Mouse (Mus musculus): ENCODE data around the gene Hrh3. TPM values are rescaled to one million over a fixed set of nuclear protein-coding genes. Genes with fewer than 3 reads are reported as not detected.
A peak's percentile ranks its signal among the peaks of the same experiment; 100 is the strongest.

Gene Hrh3
- total RNA-seq (2022) = under 1 TPM in 1 of 4 experiments, not detected in 3; 0.22 TPM

- DNase-seq (ENCODE audit: low spot score) = peak; percentile 34
Observed at GRCm38 (mm10) chr2:180103978-180104658, at the start of gene Hrh3. Gene Hrh3 (minus strand): TSS chr2:180104488.

DNA sequence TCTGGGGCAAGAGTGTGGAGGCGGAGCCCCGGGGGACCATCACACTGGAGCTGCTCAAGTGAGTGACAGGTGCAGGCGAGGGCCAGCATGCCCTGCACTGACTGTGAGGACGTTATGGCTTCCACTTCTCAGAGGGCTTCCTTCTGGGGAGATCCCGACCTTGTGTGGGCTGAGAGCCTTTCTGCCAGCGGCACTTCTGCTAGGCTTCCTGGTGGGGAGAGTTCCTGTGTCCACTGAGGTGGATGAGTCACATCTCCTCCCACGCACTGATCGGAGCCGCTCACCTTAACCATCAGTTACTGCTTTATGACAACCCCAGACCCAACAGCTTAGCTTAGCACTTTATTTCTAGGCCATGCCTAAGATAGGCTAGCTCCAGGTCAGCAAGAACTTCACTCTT, 44.3 kb upstream of the Hrh3 start:
- no peak for DNase-seq (ENCODE audit: low spot score)

DNA sequence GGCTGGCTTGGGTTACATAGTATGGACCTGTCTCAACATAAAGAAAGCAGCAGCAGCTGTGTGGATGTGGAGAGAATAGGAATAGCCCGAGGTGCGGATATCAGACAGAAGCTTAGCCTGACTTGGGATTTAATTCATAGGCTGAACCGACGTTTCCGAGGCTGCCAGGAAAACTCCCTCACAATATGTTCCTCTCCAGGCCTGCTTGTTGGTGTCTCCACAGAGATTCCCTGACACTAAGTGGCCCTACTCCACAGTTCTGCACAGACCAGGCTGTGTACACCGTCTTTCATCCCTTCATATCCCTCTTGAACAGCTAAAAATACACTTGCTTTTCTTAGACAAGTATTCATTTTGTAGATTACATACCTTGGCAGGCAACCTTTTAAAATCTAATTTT, 43.1 kb upstream of the Hrh3 start:
- no peak for DNase-seq (ENCODE audit: low spot score)

DNA sequence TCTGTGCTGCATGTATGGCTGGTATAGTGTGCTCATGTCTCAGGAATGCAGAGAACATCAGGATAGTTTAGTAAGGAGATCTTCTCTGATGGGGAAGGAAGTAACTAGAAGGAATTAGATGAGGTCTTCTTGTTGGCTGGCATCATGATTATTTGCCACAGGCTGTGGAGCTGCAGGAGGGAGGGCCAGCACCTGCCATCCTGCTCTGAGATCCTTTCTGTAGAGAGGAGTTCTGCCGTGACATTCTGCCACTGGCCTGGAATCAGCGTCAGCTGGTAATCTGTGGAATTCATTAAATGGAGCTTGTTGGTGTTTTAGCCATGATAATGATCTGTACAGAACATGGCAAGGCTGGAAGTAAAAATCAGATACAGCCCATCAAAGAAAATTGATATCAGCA, 41.8 kb upstream of the Hrh3 start:
- DNase-seq (ENCODE audit: low spot score) = no peak

GRCm38 (mm10) chr2:180135414-180135813, 31.1 kb upstream of the Hrh3 start:
- DNase-seq (ENCODE audit: low spot score) = no peak

DNA sequence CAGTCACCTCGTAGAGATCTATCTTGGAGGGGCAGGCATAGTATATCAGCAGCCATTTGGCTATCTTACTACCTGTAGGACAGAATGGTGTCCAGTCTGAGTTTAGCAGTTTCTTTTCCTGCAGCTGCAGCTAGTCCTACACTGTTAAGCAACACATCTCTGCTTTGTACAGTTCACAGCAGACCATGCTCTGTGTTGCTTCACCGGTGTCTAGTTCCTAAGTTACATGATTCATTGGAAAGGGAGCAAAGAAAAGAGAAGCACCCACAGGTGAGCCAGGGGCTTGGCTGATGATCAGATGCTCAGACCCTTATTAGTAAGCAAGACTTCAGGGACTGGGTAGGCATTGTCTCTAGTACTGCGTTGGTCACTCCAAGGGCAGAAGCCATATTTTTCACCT, 29.6 kb upstream of the Hrh3 start:
- DNase-seq (ENCODE audit: low spot score) = no peak

- DNase-seq (ENCODE audit: low spot score) = no peak
Observed at GRCm38 (mm10) chr2:180133231-180133630, 28.9 kb upstream of the Hrh3 start.

DNA sequence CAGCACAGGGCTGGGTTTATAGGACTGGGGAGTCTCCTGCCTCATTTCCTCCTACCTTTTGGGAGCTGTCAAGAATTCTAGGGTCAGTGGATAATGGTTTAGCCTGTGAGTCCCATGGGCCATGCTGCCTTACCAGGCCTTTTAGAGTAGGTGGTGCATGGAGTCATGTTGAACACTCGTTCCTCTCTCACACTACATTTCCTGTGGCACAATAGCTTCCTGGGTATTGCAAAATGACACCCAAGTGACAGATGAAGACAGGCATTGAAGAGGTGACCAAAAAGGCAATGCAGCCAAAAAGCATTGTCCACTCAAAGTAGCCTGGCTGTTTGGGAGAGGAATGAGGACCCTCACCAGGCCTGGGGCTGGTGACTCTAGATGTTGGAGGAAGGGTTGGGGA, 23.4 kb upstream of the Hrh3 start:
- DNase-seq (ENCODE audit: low spot score) = no peak

DNA sequence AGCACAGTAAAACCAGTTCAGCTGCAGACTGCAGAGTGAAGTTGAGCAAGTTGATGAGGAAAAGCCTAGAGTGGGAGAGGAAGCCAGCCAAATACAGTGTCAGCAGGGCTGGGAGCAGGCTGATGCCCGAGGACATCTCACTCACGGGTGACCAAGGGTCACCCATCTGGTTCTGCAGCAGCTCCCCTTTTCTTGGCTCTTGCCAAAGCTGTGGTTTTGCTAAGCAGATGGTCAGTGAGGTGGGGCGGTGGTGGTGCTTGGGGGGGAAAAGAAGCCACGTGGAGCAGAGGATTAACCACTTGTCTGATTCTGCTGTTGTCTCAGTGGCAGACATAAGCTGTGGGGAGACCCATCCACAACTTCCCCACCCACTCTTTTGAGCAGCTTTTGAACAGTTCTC, 21.9 kb upstream of the Hrh3 start:
- peak; percentile 44 for DNase-seq (ENCODE audit: low spot score)

DNA sequence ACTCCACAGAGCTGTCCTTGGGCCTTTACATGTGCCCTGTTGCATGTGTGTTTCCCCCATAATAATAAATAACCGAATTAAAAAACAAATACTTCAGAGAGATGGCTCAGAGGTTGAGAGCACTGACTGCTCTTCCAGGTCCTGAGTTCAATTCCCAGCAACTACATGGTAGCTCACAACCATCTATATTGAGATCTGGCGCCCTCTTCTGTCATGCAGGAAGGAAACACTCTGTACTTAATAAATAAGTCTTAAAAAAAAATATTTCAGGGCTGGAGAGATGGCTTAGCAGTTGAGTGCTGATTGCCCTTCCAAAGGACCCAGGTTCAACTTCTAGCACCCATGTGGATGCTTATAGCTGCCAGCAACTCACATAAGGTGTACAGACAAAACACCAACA, 19.9 kb upstream of the Hrh3 start:
- DNase-seq (ENCODE audit: low spot score) = no peak

DNA sequence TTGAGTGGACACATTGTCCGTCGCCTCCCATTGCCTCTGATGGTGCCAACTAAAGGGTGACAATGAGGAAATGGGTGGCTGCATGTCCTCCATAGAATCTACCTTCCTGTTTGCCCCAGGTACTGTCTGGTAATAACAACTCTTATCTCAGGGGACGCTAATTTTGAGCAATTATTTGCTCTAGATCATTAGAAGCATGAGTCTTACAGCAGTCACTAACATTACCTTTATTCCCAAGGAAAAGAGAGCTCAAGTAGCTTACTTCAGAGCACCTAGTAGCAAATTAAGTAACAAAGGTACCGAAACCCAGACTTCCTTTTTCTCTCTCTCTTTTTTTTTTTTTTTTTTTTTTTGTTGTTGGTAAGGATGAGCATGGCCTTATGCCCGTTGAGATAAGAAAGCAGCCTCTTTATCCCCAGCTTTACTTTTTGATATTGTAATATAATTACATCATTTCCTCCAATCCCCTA, 16.0 kb upstream of the Hrh3 start:
- no peak for DNase-seq (ENCODE audit: low spot score)

GRCm38 (mm10) chr2:180119439-180120291, 15.4 kb upstream of the Hrh3 start:
- no peak for DNase-seq (ENCODE audit: low spot score)

DNA sequence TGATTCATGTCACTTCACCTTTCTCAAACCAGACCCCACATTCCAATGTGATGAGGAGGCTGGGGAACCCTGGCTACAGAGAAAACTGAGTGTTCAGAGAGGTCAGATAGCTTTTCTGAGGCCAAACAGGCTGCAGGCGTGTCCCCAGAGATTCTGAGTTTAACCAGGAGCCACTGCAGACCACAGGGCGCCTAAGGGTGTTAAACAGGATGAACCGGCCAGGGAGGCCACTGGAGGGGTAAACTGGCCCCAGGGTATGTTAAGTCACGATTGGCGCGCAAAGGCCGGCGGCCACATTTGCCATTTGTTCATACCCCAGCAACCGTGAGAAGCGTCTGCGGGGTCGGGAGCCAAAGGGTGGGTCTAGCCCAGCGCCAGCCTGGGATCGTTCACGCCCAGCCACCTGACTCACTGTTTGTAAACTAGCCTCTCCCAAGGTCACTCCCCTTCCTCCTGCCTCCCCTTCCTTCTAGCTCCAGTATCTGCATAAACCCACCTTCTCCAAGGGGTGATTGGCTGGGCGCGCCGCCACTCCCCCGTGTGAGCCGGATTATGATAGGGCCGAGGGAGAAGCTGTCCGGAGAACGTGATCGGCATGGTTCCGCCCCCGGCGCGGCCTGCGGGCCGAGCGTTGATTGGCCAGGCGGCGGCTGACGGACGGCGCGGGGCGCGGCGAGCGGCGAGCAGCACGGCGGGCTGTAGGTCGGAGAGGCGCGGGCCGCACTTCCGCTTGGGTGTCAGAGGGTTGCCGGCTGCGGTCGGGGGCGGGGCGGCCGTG, 14.6 kb upstream of the Hrh3 start, which contains the start of gene Osbpl2:
Gene Osbpl2, plus strand, starts transcription at position 646 of the 778 bp plus-strand sequence.
- peak; percentile 100 for DNase-seq (ENCODE audit: low spot score)

GRCm38 (mm10) chr2:180117485-180118194, 13.4 kb upstream of the Hrh3 start:
- DNase-seq (ENCODE audit: low spot score) = no peak

DNA sequence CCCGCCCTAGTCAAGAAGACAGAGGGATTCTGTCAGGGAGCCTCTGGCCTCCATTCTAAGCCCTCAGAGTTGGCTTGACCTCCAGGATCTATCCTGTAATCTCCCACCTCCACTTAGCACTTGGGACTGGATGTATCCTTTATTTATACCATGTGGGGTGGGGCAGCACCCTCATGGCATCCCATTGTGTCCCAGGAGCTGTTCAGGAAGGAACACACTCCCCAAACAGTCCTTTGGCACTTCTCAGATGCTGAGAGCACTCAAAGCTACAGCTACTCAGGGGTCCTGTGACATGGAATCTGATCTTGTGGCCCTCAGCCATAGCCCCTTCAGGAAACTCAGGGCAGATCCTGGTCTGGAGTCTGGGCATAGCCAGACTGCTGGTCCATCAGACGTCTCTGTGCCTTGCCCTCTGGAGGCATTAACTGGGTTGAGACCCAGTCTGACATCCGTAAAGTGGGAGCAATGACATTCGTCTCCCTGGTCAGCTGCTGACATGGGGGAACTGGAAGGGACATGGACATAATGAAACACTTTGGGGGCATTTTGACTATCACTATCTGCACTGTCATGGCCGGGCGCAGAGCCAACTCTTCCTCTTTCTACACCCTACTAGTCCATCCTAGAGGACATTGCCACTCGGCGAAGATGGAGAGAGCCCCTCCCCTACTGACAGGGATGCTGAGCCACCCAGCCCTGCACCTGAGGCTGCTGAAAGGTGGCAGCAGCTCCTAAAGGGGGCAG, 12.6 kb upstream of the Hrh3 start:
- no peak for DNase-seq (ENCODE audit: low spot score)

DNA sequence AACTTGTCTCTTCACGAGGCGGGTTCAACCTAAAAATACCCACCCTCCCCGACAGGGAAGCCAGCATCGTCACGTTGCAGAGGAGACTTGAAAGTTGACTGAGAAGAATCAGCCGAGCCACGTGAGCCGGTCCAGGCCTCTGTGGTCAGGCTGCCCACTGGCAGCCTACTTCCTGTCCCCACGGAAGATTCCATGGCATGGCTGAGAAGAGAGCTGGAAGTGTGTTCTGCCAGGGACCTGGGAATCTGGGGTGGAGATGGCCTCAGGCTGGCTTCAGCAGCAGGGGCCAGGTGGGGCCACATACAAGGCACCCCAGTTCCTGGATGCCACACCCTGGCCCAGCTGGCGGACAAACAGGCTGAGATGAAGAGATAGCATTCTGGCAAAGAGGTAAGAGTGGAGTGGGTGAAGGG, 11.8 kb upstream of the Hrh3 start:
- DNase-seq (ENCODE audit: low spot score) = peak; percentile 47

- no peak for DNase-seq (ENCODE audit: low spot score)
Observed at GRCm38 (mm10) chr2:180115279-180115678, 11.0 kb upstream of the Hrh3 start.

GRCm38 (mm10) chr2:180113909-180114890, 9.9 kb upstream of the Hrh3 start:
- DNase-seq (ENCODE audit: low spot score) = peak; percentile 71

DNA sequence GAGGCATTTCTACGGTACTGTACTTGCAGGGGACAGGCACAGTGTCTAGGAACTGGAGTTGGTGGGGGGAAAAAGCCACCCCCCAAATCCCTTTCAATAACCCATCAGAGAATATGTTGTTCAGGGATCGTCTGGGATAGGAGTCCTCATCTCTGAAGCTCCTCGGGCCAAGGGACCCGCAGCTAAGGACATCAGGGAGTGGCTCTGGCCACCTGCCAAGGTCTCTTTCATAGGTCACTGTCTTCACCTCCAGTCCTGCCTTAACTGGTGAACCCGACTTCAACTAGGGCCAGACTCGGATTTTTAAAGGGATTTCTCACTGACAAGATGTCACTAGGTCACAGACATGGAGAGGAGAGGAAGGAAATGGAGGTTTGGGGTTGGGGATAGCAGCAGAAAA, 4.0 kb upstream of the Hrh3 start:
- DNase-seq (ENCODE audit: low spot score) = no peak

Data from heart, adult 8-10 months (tissue).